Mouse (Mus musculus): ENCODE data around the gene Zfp574. TPM values are rescaled to one million over a fixed set of nuclear protein-coding genes. Genes with fewer than 3 reads are reported as not detected.
A peak's percentile ranks its signal among the peaks of the same experiment; 100 is the strongest.

The Zfp574 gene
- polyA plus RNA-seq, 1 experiment = 20.6 TPM

DNA sequence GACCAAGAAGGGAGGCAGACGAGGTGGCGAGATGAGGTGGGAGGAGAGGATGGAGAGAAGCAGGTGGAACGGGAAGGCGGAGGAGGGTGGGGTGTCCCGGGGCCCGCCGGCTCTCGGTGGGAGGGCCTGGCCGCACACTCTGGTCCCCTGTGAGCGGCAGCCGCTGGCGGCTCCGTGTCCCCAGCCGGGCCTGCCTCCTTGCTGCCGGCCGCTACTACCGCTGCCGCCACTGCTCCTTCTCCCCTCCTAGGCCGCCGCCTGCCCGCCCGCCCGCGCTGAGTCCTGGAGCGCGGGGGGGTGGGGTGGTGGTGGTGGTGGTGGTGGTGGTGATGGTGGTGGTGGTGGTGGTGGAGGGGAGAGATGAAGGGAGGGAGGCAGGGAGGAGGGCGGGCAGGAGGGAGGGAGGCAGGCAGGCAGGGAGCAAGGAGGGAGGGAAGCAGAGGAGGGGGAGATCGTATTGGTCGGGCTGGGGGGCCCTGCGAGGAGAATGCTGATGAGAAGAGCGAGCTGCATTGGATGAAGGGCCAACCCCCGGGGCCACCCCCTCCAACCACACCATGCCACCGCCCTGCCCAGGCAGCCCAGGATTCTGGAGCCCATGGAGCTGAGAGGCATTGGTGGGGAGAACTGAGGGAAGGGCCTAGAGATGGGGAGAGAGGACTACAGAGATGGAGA lies 486 bp downstream of the Zfp574 start:
- Histone ChIP-seq H3K27me3 (replicated peaks; ENCODE audit: control insufficient read depth, insufficient read depth, low read length) (no peaks in the 10 kb centered on the region), H3K27ac (ENCODE audit: insufficient read depth, low read depth, low read length) (peak overlapping the region; percentile 51; the same call in 1 of the 2 replicates), H3K4me1 (ENCODE audit: control insufficient read depth, insufficient read depth, low read length) (0 out of 2 replicates have a peak, but pooled peaks cover 2% of the 10 kb centered on the region), H3K4me3 (ENCODE audit: insufficient read depth, low read depth, low read length) (peak overlapping the region; percentile 67), H3K36me3 (ENCODE audit: control insufficient read depth, insufficient read depth, low read length) (no peaks in the 10 kb centered on the region)
- TF ChIP-seq POLR2A (IDR thresholded peaks at IDR 0.05; ENCODE audit: low read depth, low read length) = no peak
- TF ChIP-seq CTCF (conservative IDR thresholded peaks at IDR 0.05; ENCODE audit: insufficient read depth, insufficient read length, low read depth, low read length) = no peak
- WGBS = 4% methylated on average over 25 of the region's 33 CpGs
- DNase-seq = peak; percentile 34

- WGBS = 80% methylated on average over 8 of the region's 8 CpGs
- Histone ChIP-seq H3K27ac (ENCODE audit: insufficient read depth, low read depth, low read length) (no peak overlapping the region), H3K27me3 (replicated peaks; ENCODE audit: control insufficient read depth, insufficient read depth, low read length) (no peaks in the 10 kb centered on the region), H3K4me1 (ENCODE audit: control insufficient read depth, insufficient read depth, low read length) (peaks cover 9% of the 10 kb centered on the region; the same call in 1 of the 2 replicates), H3K4me3 (ENCODE audit: insufficient read depth, low read depth, low read length) (no peak overlapping the region), H3K36me3 (ENCODE audit: control insufficient read depth, insufficient read depth, low read length) (no peaks in the 10 kb centered on the region)
- no peak for DNase-seq
- TF ChIP-seq CTCF (conservative IDR thresholded peaks at IDR 0.05; ENCODE audit: insufficient read depth, insufficient read length, low read depth, low read length) (no peak), POLR2A (IDR thresholded peaks at IDR 0.05; ENCODE audit: low read depth, low read length) (no peak)
Measured at GRCm38 (mm10) chr7:25073924-25074323, 1.6 kb downstream of the Zfp574 start.

DNA sequence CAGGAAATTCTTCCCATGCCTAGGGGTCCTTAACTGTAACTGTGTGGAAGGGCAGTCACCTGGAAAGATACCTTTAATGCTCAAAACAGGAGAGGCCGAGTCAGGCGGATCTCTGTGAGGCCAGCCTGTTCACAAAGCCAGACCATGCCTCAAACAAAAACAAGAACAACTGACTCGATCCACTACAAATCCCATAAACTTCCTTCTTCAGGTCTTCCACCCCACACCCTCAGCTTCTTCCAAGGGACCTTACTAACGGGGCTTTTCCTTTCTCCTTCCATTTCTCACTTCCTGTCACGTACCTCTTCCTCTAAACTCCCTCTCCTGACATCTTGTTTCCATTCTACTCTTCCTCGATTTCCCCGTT lies 3.9 kb downstream of the Zfp574 start:
- Histone ChIP-seq H3K27ac (ENCODE audit: insufficient read depth, low read depth, low read length) (peak overlapping the region; percentile 94), H3K36me3 (ENCODE audit: control insufficient read depth, insufficient read depth, low read length) (peaks cover 4% of the 10 kb centered on the region), H3K4me1 (ENCODE audit: control insufficient read depth, insufficient read depth, low read length) (peaks cover 15% of the 10 kb centered on the region; the same call in 1 of the 2 replicates), H3K4me3 (ENCODE audit: insufficient read depth, low read depth, low read length) (peak overlapping the region; percentile 45), H3K27me3 (replicated peaks; ENCODE audit: control insufficient read depth, insufficient read depth, low read length) (no peaks in the 10 kb centered on the region)
- no peak for DNase-seq
- TF ChIP-seq CTCF (conservative IDR thresholded peaks at IDR 0.05; ENCODE audit: insufficient read depth, insufficient read length, low read depth, low read length) (no peak), POLR2A (IDR thresholded peaks at IDR 0.05; ENCODE audit: low read depth, low read length) (no peak)
- WGBS = 9% methylated on average over 7 of the region's 7 CpGs

- DNase-seq = peak; percentile 99
- TF ChIP-seq CTCF (conservative IDR thresholded peaks at IDR 0.05; ENCODE audit: insufficient read depth, insufficient read length, low read depth, low read length) (no peak), POLR2A (IDR thresholded peaks at IDR 0.05; ENCODE audit: low read depth, low read length) (peak; percentile 86)
- peak overlapping the region; percentile 76 for H3K4me3 ChIP-seq (ENCODE audit: insufficient read depth, low read depth, low read length)
- H3K27ac ChIP-seq (ENCODE audit: insufficient read depth, low read depth, low read length) = peak overlapping the region; percentile 94
- H3K27me3 ChIP-seq (replicated peaks; ENCODE audit: control insufficient read depth, insufficient read depth, low read length) = no peaks in the 10 kb centered on the region
- H3K4me1 ChIP-seq (ENCODE audit: control insufficient read depth, insufficient read depth, low read length) = peaks cover 15% of the 10 kb centered on the region; the same call in 1 of the 2 replicates
- WGBS = under 1% methylated on average over 56 of the region's 56 CpGs
- peaks cover 8% of the 10 kb centered on the region for H3K36me3 ChIP-seq (ENCODE audit: control insufficient read depth, insufficient read depth, low read length)
Measured at GRCm38 (mm10) chr7:25076663-25077413, 4.5 kb downstream of the Zfp574 start.

DNA sequence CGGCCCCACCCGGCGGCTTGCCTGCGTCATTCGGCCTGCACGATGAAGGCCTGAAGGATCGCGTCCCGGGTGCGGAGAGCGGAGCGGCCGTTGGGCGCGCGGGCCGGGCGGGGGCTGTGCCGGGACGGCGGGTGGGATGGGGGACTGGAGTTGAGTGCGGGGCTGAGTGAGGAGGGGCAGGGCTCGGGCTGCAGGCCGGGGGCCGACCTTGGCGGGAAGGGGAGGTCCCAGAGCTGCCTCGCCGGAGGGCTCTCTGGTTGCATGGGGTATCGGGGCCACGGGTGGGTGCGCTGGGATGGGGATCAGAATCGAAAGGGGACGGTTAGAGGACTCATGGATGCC lies 5.0 kb downstream of the Zfp574 start:
- TF ChIP-seq CTCF (conservative IDR thresholded peaks at IDR 0.05; ENCODE audit: insufficient read depth, insufficient read length, low read depth, low read length) (no peak), POLR2A (IDR thresholded peaks at IDR 0.05; ENCODE audit: low read depth, low read length) (no peak)

GRCm38 (mm10) chr7:25079496-25080026 lies 7.2 kb downstream of the Zfp574 start:
- Histone ChIP-seq H3K36me3 (ENCODE audit: control insufficient read depth, insufficient read depth, low read length) (peaks cover 8% of the 10 kb centered on the region), H3K4me1 (ENCODE audit: control insufficient read depth, insufficient read depth, low read length) (peaks cover 15% of the 10 kb centered on the region; the same call in 1 of the 2 replicates), H3K4me3 (ENCODE audit: insufficient read depth, low read depth, low read length) (no peak overlapping the region), H3K27ac (ENCODE audit: insufficient read depth, low read depth, low read length) (no peak overlapping the region), H3K27me3 (replicated peaks; ENCODE audit: control insufficient read depth, insufficient read depth, low read length) (no peaks in the 10 kb centered on the region)
- no peak for TF ChIP-seq POLR2A (IDR thresholded peaks at IDR 0.05; ENCODE audit: low read depth, low read length)
- TF ChIP-seq CTCF (conservative IDR thresholded peaks at IDR 0.05; ENCODE audit: insufficient read depth, insufficient read length, low read depth, low read length) = no peak
- WGBS = 73% methylated on average over 12 of the region's 12 CpGs
- peak; percentile 61 for DNase-seq

More for the DNA sequence above, 5.0 kb downstream of the Zfp574 start:
- no peak for DNase-seq
- Histone ChIP-seq H3K4me3 (ENCODE audit: insufficient read depth, low read depth, low read length) (peak overlapping the region; percentile 76), H3K27ac (ENCODE audit: insufficient read depth, low read depth, low read length) (peak overlapping the region; percentile 43; the same call in 1 of the 2 replicates), H3K4me1 (ENCODE audit: control insufficient read depth, insufficient read depth, low read length) (peaks cover 15% of the 10 kb centered on the region; the same call in 1 of the 2 replicates), H3K27me3 (replicated peaks; ENCODE audit: control insufficient read depth, insufficient read depth, low read length) (no peaks in the 10 kb centered on the region), H3K36me3 (ENCODE audit: control insufficient read depth, insufficient read depth, low read length) (peaks cover 8% of the 10 kb centered on the region)
- WGBS = 2% methylated on average over 33 of the region's 33 CpGs

DNA sequence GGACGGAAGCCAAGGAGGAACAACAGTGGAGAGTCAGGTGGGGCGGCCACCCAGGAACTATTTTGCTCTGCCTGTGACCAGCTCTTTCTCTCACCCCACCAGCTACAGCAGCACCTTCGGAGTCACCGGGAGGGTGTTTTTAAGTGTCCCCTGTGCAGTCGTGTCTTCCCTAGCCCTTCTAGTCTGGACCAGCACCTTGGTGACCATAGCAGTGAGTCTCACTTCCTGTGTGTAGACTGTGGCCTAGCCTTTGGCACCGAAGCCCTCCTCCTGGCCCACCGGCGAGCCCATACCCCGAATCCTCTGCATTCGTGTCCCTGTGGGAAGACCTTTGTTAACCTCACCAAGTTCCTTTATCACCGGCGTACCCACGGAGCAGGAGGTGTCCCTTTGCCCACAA lies 8.1 kb downstream of the Zfp574 start:
- peaks cover 8% of the 10 kb centered on the region for H3K36me3 ChIP-seq (ENCODE audit: control insufficient read depth, insufficient read depth, low read length)
- H3K4me1 ChIP-seq (ENCODE audit: control insufficient read depth, insufficient read depth, low read length) = peaks cover 15% of the 10 kb centered on the region; the same call in 1 of the 2 replicates
- H3K27ac ChIP-seq (ENCODE audit: insufficient read depth, low read depth, low read length) = no peak overlapping the region
- DNase-seq = no peak
- no peaks in the 10 kb centered on the region for H3K27me3 ChIP-seq (replicated peaks; ENCODE audit: control insufficient read depth, insufficient read depth, low read length)
- 91% methylated on average over 13 of the region's 13 CpGs for WGBS
- H3K4me3 ChIP-seq (ENCODE audit: insufficient read depth, low read depth, low read length) = no peak overlapping the region
- TF ChIP-seq CTCF (conservative IDR thresholded peaks at IDR 0.05; ENCODE audit: insufficient read depth, insufficient read length, low read depth, low read length) (no peak), POLR2A (IDR thresholded peaks at IDR 0.05; ENCODE audit: low read depth, low read length) (no peak)
